Mouse (Mus musculus) lung, embryonic 15.5 days (tissue): Measurements from ENCODE around the gene Gm5294. TPM values are rescaled to one million over a fixed set of nuclear protein-coding genes. Genes with fewer than 3 reads are reported as not detected.
A peak's percentile ranks its signal among the peaks of the same experiment; 100 is the strongest.

Source experiments
- ATAC-seq: fragments of 200-750 bp; cut with Nextera tagmentation; 2 replicates; pipeline ENCODE4 v1.8.0; 2017; ENCODE audit warnings: moderate number of reproducible peaks, borderline replicate concordance; ENCODE audit not compliant: low FRiP score, low TSS enrichment; ENCODE audit errors: extremely low read depth
- H3K27ac ChIP-seq: fragments of 300-500 bp; sonication (generic); 2 replicates; pipeline ENCODE4 v1.5.1; 2015; ENCODE audit warnings: moderate library complexity, mild to moderate bottlenecking, inconsistent platforms
- H3K27me3 ChIP-seq: fragments of 300-500 bp; sonication (generic); 2 replicates; pipeline ENCODE4 v1.6.1; 2015; ENCODE audit warnings: inconsistent platforms
- H3K36me3 ChIP-seq: fragments of 300-500 bp; sonication (generic); 2 replicates; pipeline ENCODE4 v1.6.1; 2015; ENCODE audit warnings: inconsistent platforms
- H3K4me1 ChIP-seq: fragments of 300-500 bp; sonication (generic); 2 replicates; pipeline ENCODE4 v1.6.1; 2015; ENCODE audit warnings: inconsistent platforms
- H3K4me2 ChIP-seq: fragments of 300-500 bp; sonication (generic); 2 replicates; pipeline ENCODE4 v1.6.1; 2015; ENCODE audit warnings: inconsistent platforms, mild to moderate bottlenecking, moderate library complexity
- H3K4me3 ChIP-seq: fragments of 300-500 bp; sonication (generic); 2 replicates; pipeline ENCODE4 v1.5.1; 2015; ENCODE audit warnings: mild to moderate bottlenecking, inconsistent platforms
- H3K9ac ChIP-seq: fragments of 300-500 bp; sonication (generic); 2 replicates; pipeline ENCODE4 v1.6.1; 2015; ENCODE audit warnings: inconsistent platforms
- H3K9me3 ChIP-seq: fragments of 300-500 bp; sonication (generic); 2 replicates; pipeline ENCODE4 v1.6.1; 2016; ENCODE audit warnings: inconsistent platforms
- WGBS: fragments of 180-500 bp; shearing (Covaris S2); methylation state at CpG from one replicate; pipeline ENCODE4 v1.1.7; 2015; 5-methylcytosine and 5-hydroxymethylcytosine counted together
- polyA plus RNA-seq: library from polyadenylated mRNA; unstranded; fragments of >200 nt; fragmentation: Nextera tagmentation; extraction: Ambion mirVana; gene quantifications from 2 replicates; pipeline ENCODE4 v1.2.1, GENCODE M21; 2015

Gene Gm5294
- polyA plus RNA-seq, 1 experiment from 2014 or later: not detected

- no peaks in the 10 kb centered on the region for H3K4me1 ChIP-seq
- H3K36me3 ChIP-seq: no peaks in the 10 kb centered on the region
- H3K4me2 ChIP-seq: no peak overlapping the region
- no peak; the same call in 1 of the 2 replicates for ATAC-seq
- no peaks in the 10 kb centered on the region for H3K27me3 ChIP-seq
- H3K27ac ChIP-seq: no peak overlapping the region
- 23% methylated on average over 7 of the region's 7 CpGs for WGBS
- no peak overlapping the region for H3K9ac ChIP-seq
- H3K4me3 ChIP-seq: no peak overlapping the region
- no peaks in the 10 kb centered on the region for H3K9me3 ChIP-seq
These were observed 18.2 kb upstream of the Gm5294 start for GRCm38 (mm10) chr5:138801588-138802116.

GRCm38 (mm10) chr5:138804286-138804685 lies 15.6 kb upstream of the Gm5294 start:
- no peak overlapping the region for H3K4me2 ChIP-seq
- no peak overlapping the region for H3K27ac ChIP-seq
- no peaks in the 10 kb centered on the region for H3K9me3 ChIP-seq
- no peaks in the 10 kb centered on the region for H3K27me3 ChIP-seq
- WGBS: 80% methylated on average over 5 of the region's 5 CpGs
- H3K4me3 ChIP-seq: no peak overlapping the region
- no peak for ATAC-seq
- no peak overlapping the region for H3K9ac ChIP-seq
- H3K36me3 ChIP-seq: no peaks in the 10 kb centered on the region
- no peaks in the 10 kb centered on the region for H3K4me1 ChIP-seq

- Histone ChIP-seq H3K36me3 (no peaks in the 10 kb centered on the region), H3K4me3 (no peak overlapping the region), H3K9me3 (no peaks in the 10 kb centered on the region), H3K27ac (no peak overlapping the region), H3K27me3 (no peaks in the 10 kb centered on the region), H3K4me2 (no peak overlapping the region), H3K9ac (no peak overlapping the region), H3K4me1 (no peaks in the 10 kb centered on the region)
- ATAC-seq: no peak
- WGBS: 82% methylated on average over 6 of the region's 6 CpGs
These were observed 10.1 kb upstream of the Gm5294 start for GRCm38 (mm10) chr5:138809767-138810166.

GRCm38 (mm10) chr5:138820717-138821332 lies 945 bp downstream of the Gm5294 start:
- H3K9me3 ChIP-seq: no peaks in the 10 kb centered on the region
- peak overlapping the region; percentile 64 for H3K4me2 ChIP-seq
- ATAC-seq: no peak
- H3K27me3 ChIP-seq: peaks cover 61% of the 10 kb centered on the region
- H3K36me3 ChIP-seq: no peaks in the 10 kb centered on the region
- 3% methylated on average over 39 of the region's 39 CpGs for WGBS
- H3K4me1 ChIP-seq: peaks cover 4% of the 10 kb centered on the region; the same call in 1 of the 2 replicates
- no peak overlapping the region for H3K9ac ChIP-seq
- H3K27ac ChIP-seq: no peak overlapping the region
- peak overlapping the region; percentile 31 for H3K4me3 ChIP-seq

GRCm38 (mm10) chr5:138825090-138825489 lies 5.2 kb downstream of the Gm5294 start:
- 51% methylated on average over 3 of the region's 3 CpGs for WGBS
- H3K4me3 ChIP-seq: no peak overlapping the region
- peaks cover 40% of the 10 kb centered on the region for H3K27me3 ChIP-seq
- no peaks in the 10 kb centered on the region for H3K36me3 ChIP-seq
- no peak for ATAC-seq
- H3K27ac ChIP-seq: no peak overlapping the region
- H3K9ac ChIP-seq: no peak overlapping the region
- peaks cover 4% of the 10 kb centered on the region; the same call in 1 of the 2 replicates for H3K4me1 ChIP-seq
- H3K4me2 ChIP-seq: no peak overlapping the region
- H3K9me3 ChIP-seq: no peaks in the 10 kb centered on the region

GRCm38 (mm10) chr5:138833406-138833805 lies 13.5 kb downstream of the Gm5294 start:
- Histone ChIP-seq H3K4me2 (no peak overlapping the region), H3K9ac (no peak overlapping the region), H3K27me3 (no peaks in the 10 kb centered on the region), H3K36me3 (no peaks in the 10 kb centered on the region), H3K27ac (no peak overlapping the region), H3K9me3 (no peaks in the 10 kb centered on the region), H3K4me3 (no peak overlapping the region), H3K4me1 (no peaks in the 10 kb centered on the region; the same call in 1 of the 2 replicates)
- no peak for ATAC-seq
- WGBS: 23% methylated on average over 6 of the region's 6 CpGs

GRCm38 (mm10) chr5:138834910-138835309 lies 15.0 kb downstream of the Gm5294 start:
- H3K4me1 ChIP-seq: no peaks in the 10 kb centered on the region; the same call in 1 of the 2 replicates
- 55% methylated on average over 3 of the region's 3 CpGs for WGBS
- no peaks in the 10 kb centered on the region for H3K27me3 ChIP-seq
- H3K4me2 ChIP-seq: no peak overlapping the region
- no peaks in the 10 kb centered on the region for H3K9me3 ChIP-seq
- no peaks in the 10 kb centered on the region for H3K36me3 ChIP-seq
- no peak overlapping the region for H3K27ac ChIP-seq
- H3K9ac ChIP-seq: no peak overlapping the region
- no peak for ATAC-seq
- H3K4me3 ChIP-seq: no peak overlapping the region

GRCm38 (mm10) chr5:138840981-138841380 lies 21.1 kb downstream of the Gm5294 start:
- Histone ChIP-seq H3K4me1 (no peaks in the 10 kb centered on the region), H3K4me2 (no peak overlapping the region), H3K27me3 (no peaks in the 10 kb centered on the region), H3K4me3 (no peak overlapping the region), H3K9me3 (no peaks in the 10 kb centered on the region), H3K9ac (no peak overlapping the region), H3K27ac (no peak overlapping the region), H3K36me3 (no peaks in the 10 kb centered on the region)
- 90% methylated on average over 4 of the region's 4 CpGs for WGBS
- no peak for ATAC-seq

- Histone ChIP-seq H3K27ac (no peak overlapping the region), H3K4me3 (no peak overlapping the region)
- ATAC-seq: no peak
These were observed 23.4 kb downstream of the Gm5294 start for GRCm38 (mm10) chr5:138843168-138843824.

GRCm38 (mm10) chr5:138846506-138846905 lies 26.6 kb downstream of the Gm5294 start:
- 46% methylated on average over 4 of the region's 4 CpGs for WGBS
- H3K4me2 ChIP-seq: no peak overlapping the region
- no peaks in the 10 kb centered on the region for H3K9me3 ChIP-seq
- no peak overlapping the region for H3K9ac ChIP-seq
- no peak overlapping the region for H3K4me3 ChIP-seq
- H3K36me3 ChIP-seq: no peaks in the 10 kb centered on the region
- no peaks in the 10 kb centered on the region for H3K27me3 ChIP-seq
- no peak for ATAC-seq
- peaks cover 17% of the 10 kb centered on the region; the same call in 1 of the 2 replicates for H3K4me1 ChIP-seq
- H3K27ac ChIP-seq: no peak overlapping the region

More at GRCm38 (mm10) chr5:138843168-138843824, 23.4 kb downstream of the Gm5294 start:
- Histone ChIP-seq H3K4me2 (no peak overlapping the region), H3K27me3 (no peaks in the 10 kb centered on the region), H3K36me3 (no peaks in the 10 kb centered on the region), H3K9me3 (no peaks in the 10 kb centered on the region), H3K9ac (no peak overlapping the region), H3K4me1 (0 out of 2 replicates have a peak, but pooled peaks cover 1% of the 10 kb centered on the region)
- 46% methylated on average over 9 of the region's 9 CpGs for WGBS

- H3K4me3 ChIP-seq: no peak overlapping the region
- 2% methylated on average over 7 of the region's 7 CpGs for WGBS
- no peak overlapping the region for H3K27ac ChIP-seq
- no peak overlapping the region for H3K9ac ChIP-seq
- no peak overlapping the region for H3K4me2 ChIP-seq
- H3K9me3 ChIP-seq: no peaks in the 10 kb centered on the region
- no peaks in the 10 kb centered on the region for H3K36me3 ChIP-seq
- H3K4me1 ChIP-seq: peaks cover 17% of the 10 kb centered on the region; the same call in 1 of the 2 replicates
- ATAC-seq: no peak
- no peaks in the 10 kb centered on the region for H3K27me3 ChIP-seq
These were observed 28.2 kb downstream of the Gm5294 start for GRCm38 (mm10) chr5:138848102-138848501.
